Mouse (Mus musculus): ENCODE data around the gene Qrich2.
A peak's percentile ranks its signal among the peaks of the same experiment; 100 is the strongest.
"Not testable (repeated sequence)": the region's sequence is repeated elsewhere in the genome, so short reads cannot be mapped to it uniquely, and the experiment has no call there.

Qrich2 gene

GRCm38 (mm10) chr11:116466141-116466540 lies at the start of gene Qrich2:
Gene Qrich2, minus strand, starts transcription at chr11:116466241.
- DNase-seq (ENCODE audit: low spot score in 2 of 2): no peak

- no peak for DNase-seq (ENCODE audit: low spot score in 2 of 2)
These were observed 49.4 kb upstream of the Qrich2 start for GRCm38 (mm10) chr11:116515330-116516020.

- DNase-seq (ENCODE audit: low spot score in 2 of 2): no peak
These were observed 47.5 kb upstream of the Qrich2 start for GRCm38 (mm10) chr11:116513531-116514038.

- DNase-seq (ENCODE audit: low spot score in 2 of 2): no peak
These were observed 46.9 kb upstream of the Qrich2 start for GRCm38 (mm10) chr11:116512987-116513386.

- no peak for DNase-seq (ENCODE audit: low spot score in 2 of 2)
These were observed 46.1 kb upstream of the Qrich2 start for GRCm38 (mm10) chr11:116512154-116512553.

- peak in 1 of 2 experiments; percentile 63 for DNase-seq (ENCODE audit: low spot score in 2 of 2)
These were observed 45.3 kb upstream of the Qrich2 start for GRCm38 (mm10) chr11:116511301-116511868.

- no peak for DNase-seq (ENCODE audit: low spot score in 2 of 2)
These were observed 42.6 kb upstream of the Qrich2 start for GRCm38 (mm10) chr11:116508689-116509088.

GRCm38 (mm10) chr11:116506151-116506875 lies 40.3 kb upstream of the Qrich2 start:
- DNase-seq (ENCODE audit: low spot score in 2 of 2): peak; percentile 30 to 56

GRCm38 (mm10) chr11:116505573-116505972 lies 39.5 kb upstream of the Qrich2 start:
- DNase-seq (ENCODE audit: low spot score in 2 of 2): no peak

- no peak for DNase-seq (ENCODE audit: low spot score in 2 of 2)
These were observed 38.5 kb upstream of the Qrich2 start for GRCm38 (mm10) chr11:116504516-116504915.

- DNase-seq (ENCODE audit: low spot score in 2 of 2): peak; percentile 36
These were observed 35.1 kb upstream of the Qrich2 start for GRCm38 (mm10) chr11:116501005-116501746.

- DNase-seq (ENCODE audit: low spot score in 2 of 2): no peak
These were observed 33.0 kb upstream of the Qrich2 start for GRCm38 (mm10) chr11:116499018-116499417.

GRCm38 (mm10) chr11:116498596-116498995 lies 32.6 kb upstream of the Qrich2 start:
- DNase-seq (ENCODE audit: low spot score in 2 of 2): no peak

- no peak for DNase-seq (ENCODE audit: low spot score in 2 of 2)
These were observed 31.3 kb upstream of the Qrich2 start for GRCm38 (mm10) chr11:116497313-116497712.

- no peak for DNase-seq (ENCODE audit: low spot score in 2 of 2)
These were observed 28.6 kb upstream of the Qrich2 start for GRCm38 (mm10) chr11:116494474-116495174.

- peak; percentile 44 to 74 for DNase-seq (ENCODE audit: low spot score in 2 of 2)
These were observed 27.8 kb upstream of the Qrich2 start, which contains the start of gene Prpsap1 for GRCm38 (mm10) chr11:116493795-116494252. Gene Prpsap1, minus strand, starts transcription at chr11:116494202.

GRCm38 (mm10) chr11:116493191-116493590 lies 27.1 kb upstream of the Qrich2 start:
- DNase-seq (ENCODE audit: low spot score in 2 of 2): no peak

- DNase-seq (ENCODE audit: low spot score in 2 of 2): not testable (repeated sequence)
These were observed 26.5 kb upstream of the Qrich2 start for GRCm38 (mm10) chr11:116492507-116492906.

- DNase-seq (ENCODE audit: low spot score in 2 of 2): no peak
These were observed 25.3 kb upstream of the Qrich2 start for GRCm38 (mm10) chr11:116491338-116491737.

- DNase-seq (ENCODE audit: low spot score in 2 of 2): peak; percentile 90 to 93
These were observed 24.4 kb upstream of the Qrich2 start for GRCm38 (mm10) chr11:116490232-116491107.
